Mouse (Mus musculus): Measurements from ENCODE around the gene Gm10271. TPM values are rescaled to one million over a fixed set of nuclear protein-coding genes. Genes with fewer than 3 reads are reported as not detected.
A peak's percentile ranks its signal among the peaks of the same experiment; 100 is the strongest.

Gene Gm10271
- total RNA-seq, 2 experiments from 2014 or later, result not detected

DNA sequence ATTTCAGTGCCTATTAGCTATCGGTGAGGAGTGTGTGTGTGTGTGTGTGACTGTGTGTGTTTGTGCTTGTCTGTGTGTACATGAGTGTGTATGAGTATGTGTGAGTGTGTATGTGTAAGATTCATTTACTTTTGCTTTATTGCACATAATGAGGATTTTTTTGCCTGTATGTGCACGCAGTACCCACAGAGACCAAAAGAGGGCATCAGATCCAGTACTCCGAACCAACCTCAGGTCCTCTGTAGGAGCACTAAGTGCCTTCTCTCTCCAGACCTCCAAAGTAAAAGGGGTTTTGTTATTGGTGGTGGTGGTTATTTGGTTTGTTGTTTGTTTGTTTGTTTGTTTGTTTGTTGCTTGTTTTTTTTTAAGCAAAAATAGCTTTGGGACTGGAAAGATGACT is 8.5 kb upstream of the Gm10271 start:
- peak; percentile 68 for ATAC-seq (replicated peaks; ENCODE audit: low FRiP score, poor library complexity, severe bottlenecking)

GRCm38 (mm10) chr10:116980273-116980672 is 7.9 kb upstream of the Gm10271 start:
- ATAC-seq (replicated peaks; ENCODE audit: low FRiP score, poor library complexity, severe bottlenecking), result no peak

DNA sequence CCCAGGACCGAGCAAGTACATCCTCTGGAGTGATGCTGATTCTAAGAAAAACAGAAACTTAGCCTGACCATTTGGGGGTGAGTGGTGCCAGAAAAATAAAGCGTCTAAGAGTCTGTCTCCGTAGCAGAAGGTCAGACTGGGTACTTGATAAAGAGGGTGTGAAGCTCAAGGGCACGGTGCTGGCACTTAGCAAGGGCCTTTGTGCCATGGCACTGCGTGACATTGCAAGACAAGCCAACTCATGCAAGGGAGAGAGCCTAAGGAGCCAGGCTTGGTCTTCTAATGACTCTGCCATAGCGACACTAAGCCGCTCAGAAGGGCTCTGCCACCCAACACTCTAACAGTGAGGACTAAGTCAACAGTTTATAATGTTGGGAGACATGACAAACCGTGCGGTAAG is 6.4 kb upstream of the Gm10271 start:
- ATAC-seq (replicated peaks; ENCODE audit: low FRiP score, poor library complexity, severe bottlenecking), result no peak

GRCm38 (mm10) chr10:116977858-116978257 is 5.4 kb upstream of the Gm10271 start:
- no peak for ATAC-seq (replicated peaks; ENCODE audit: low FRiP score, poor library complexity, severe bottlenecking)

GRCm38 (mm10) chr10:116977455-116977854 is 5.0 kb upstream of the Gm10271 start:
- ATAC-seq (replicated peaks; ENCODE audit: low FRiP score, poor library complexity, severe bottlenecking), result no peak

- no peak for ATAC-seq (replicated peaks; ENCODE audit: low FRiP score, poor library complexity, severe bottlenecking)
Measured at GRCm38 (mm10) chr10:116968741-116969140, 3.7 kb downstream of the Gm10271 start.

GRCm38 (mm10) chr10:116966065-116966464 is 6.3 kb downstream of the Gm10271 start:
- ATAC-seq (replicated peaks; ENCODE audit: low FRiP score, poor library complexity, severe bottlenecking), result no peak

GRCm38 (mm10) chr10:116965297-116965696 is 7.1 kb downstream of the Gm10271 start:
- ATAC-seq (replicated peaks; ENCODE audit: low FRiP score, poor library complexity, severe bottlenecking), result no peak

DNA sequence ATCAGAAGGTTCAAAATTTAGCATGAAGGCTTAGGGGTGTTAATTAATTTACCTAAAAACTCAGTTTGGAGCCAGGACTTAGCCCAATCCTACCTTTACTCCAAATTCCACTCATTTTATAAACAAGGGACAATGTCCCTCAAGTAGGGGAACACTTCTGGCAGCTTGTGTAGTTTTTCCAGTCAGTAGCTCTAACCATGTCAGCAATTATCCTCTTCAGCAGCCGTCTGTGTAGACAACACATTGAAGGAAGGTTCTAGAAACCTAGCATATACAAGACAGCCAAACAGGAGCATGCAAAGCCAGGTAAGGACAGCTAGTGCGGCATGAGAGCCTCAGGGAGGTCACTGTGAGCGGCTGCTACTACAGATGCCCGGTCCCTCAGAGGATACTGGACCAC is 7.8 kb downstream of the Gm10271 start:
- no peak for ATAC-seq (replicated peaks; ENCODE audit: low FRiP score, poor library complexity, severe bottlenecking)

GRCm38 (mm10) chr10:116964084-116964483 is 8.3 kb downstream of the Gm10271 start:
- no peak for ATAC-seq (replicated peaks; ENCODE audit: low FRiP score, poor library complexity, severe bottlenecking)

DNA sequence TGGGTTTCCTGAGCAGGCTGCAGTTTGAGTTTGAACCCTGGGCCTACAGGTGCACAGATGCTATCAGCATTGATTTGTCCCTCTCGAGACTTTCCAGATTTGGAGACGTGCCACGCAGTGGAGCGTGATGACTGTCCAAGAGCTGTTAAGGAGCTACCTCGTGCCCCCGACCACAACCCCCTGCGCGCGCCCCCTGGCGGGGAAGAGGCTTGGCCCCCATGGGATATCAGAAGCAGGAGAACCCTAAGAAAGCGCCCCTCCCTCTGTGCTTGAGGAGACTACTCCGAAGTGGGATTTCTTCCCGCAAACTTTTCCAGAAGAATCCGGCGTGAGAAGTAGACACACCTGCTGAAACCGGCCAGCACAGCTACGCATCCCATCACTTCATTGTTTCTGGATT is 9.6 kb downstream of the Gm10271 start:
- ATAC-seq (replicated peaks; ENCODE audit: low FRiP score, poor library complexity, severe bottlenecking), result no peak

- ATAC-seq (replicated peaks; ENCODE audit: low FRiP score, poor library complexity, severe bottlenecking), result no peak
Measured at GRCm38 (mm10) chr10:116962152-116962551, 10.3 kb downstream of the Gm10271 start.

GRCm38 (mm10) chr10:116957867-116958551 is 14.4 kb downstream of the Gm10271 start:
- ATAC-seq (replicated peaks; ENCODE audit: low FRiP score, poor library complexity, severe bottlenecking), result no peak

DNA sequence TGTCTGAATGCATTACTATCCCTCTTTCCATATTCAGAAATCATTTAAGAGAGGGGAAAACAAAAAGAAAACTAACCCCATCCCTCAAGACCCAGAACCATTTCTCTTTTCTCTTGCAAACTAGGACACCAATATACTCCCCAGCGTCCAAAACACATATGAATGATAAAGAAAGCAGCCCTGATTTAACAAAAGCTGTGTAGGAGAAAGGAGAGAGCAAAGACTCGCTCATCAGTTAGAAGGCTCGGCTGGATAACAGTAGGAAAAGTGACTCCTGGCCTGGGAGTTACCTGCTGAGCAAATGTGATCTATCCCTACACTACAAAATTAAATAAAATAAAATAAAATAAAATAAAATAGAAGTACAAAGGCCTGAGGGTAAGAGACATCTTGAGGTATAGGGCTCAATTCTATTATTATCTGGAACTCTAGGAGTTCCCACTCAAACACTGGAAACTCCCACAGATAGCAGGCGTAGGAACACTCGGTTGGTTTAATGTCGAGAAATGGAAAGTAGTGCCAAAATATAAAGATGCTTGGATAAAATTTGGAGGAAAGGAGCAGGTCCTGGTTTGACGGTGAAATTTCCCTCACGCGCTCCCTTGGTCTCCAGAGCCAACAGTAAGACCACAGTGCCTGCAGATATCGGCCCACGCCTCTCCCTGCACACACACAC is 15.8 kb downstream of the Gm10271 start:
- ATAC-seq (replicated peaks; ENCODE audit: low FRiP score, poor library complexity, severe bottlenecking), result no peak

DNA sequence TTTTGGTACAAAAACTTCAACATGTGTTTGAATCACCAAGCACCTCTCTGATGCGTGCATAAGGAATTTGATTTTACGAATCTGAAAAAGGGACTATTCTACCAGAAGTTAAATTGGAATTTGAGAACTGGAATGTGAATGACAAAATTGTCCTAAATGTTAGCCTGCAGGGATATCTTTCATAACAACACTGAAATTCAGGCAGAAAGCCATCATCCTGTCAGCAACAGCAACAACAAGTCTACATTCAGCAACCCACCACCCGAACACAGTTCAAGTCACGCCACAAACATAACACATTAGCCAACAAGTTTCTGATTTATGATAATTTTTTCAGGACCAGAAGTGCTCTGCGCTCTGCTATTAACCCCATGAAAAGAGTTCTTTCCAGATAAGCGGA is 17.2 kb downstream of the Gm10271 start:
- no peak for ATAC-seq (replicated peaks; ENCODE audit: low FRiP score, poor library complexity, severe bottlenecking)

GRCm38 (mm10) chr10:116950886-116951285 is 21.5 kb downstream of the Gm10271 start:
- no peak for ATAC-seq (replicated peaks; ENCODE audit: low FRiP score, poor library complexity, severe bottlenecking)

GRCm38 (mm10) chr10:116950009-116950769 is 22.2 kb downstream of the Gm10271 start, which contains the start of gene Rab3ip:
Rab3ip (minus strand) TSS chr10:116950769.
- peak; percentile 89 for ATAC-seq (replicated peaks; ENCODE audit: low FRiP score, poor library complexity, severe bottlenecking)

DNA sequence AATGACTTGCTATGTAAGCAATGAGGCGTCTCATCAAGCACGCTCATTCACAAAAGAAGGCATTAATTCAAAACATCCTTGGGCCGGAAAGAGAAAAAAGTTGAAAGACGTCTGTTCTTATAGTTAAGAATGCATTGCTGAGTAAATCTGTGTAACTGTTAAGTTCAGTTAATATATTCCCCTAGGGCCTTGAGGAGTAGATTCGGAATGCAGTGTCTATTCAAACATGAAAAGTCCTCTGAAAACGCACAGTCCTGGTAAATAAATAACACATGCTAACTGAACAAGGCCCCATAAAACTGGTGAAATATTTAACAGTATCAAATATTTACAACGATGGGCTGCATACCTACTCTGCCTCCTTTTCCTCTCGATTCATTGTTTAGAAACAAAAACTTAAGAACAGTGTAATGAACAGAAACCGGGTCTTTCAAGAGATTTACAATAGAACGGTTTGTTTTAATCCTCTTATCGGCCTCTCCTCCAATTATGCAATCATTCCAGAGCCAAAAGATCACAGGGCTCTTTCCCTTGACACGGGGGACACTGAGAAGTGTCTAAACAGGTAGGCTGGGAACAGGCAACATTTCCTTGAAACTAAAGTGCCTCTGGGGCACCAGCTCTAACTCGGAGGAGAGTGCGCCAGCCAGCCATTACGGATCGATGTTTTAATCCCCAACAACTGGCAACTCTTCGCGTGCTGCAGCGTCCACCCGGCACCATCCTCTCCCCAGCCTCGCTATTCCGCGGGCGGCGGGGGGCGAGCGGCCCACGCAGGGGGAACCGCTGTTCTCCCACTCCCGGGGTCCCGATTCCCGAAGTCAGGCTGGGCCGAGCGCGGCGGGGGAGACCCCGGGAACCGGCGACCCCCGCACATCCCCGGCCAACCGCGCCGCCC is 23.0 kb downstream of the Gm10271 start:
- ATAC-seq (replicated peaks; ENCODE audit: low FRiP score, poor library complexity, severe bottlenecking), result no peak

DNA sequence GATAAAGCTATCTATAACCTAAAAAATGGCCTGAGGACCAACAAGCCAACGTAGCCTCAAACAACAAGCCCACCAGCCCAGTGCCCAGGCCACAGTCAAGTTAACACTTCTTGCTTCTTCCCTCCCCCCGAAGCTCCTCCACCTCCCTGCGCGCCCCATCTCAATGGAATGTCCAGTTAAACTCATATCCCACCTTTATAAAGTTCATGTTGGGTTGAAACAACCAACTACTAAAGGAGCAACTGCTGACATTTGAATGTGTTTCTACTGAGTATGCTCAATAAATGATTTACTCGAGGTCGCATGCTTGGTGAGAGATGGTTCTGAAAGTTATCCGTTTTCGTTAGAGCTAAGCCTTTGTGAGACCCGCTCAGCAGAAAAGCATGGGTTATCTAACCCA is 24.0 kb downstream of the Gm10271 start:
- ATAC-seq (replicated peaks; ENCODE audit: low FRiP score, poor library complexity, severe bottlenecking), result no peak

DNA sequence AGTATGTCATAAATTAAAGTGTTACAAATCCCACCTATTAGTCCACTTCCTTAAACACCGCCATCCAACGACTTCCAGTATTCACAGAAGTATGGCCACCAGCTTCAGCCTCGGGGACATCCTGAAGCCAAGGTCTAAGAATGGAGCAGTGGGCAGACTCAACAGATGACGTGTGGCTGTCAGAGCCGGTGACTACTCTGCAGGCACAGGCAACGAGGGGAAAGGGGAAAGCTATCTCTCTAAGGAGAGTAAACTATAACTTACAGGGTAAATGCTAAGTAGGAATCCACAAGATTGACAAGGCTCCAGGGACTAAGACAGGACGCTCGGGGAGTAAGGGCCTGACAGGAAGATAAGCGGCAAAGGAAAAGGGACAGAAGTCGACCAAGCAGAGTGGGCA is 27.5 kb downstream of the Gm10271 start:
- ATAC-seq (replicated peaks; ENCODE audit: low FRiP score, poor library complexity, severe bottlenecking), result no peak

All from erythroblast, adult 5-6 weeks (primary cell).